Mouse (Mus musculus): ENCODE measurements around the gene Kif5c. TPM values are rescaled to one million over a fixed set of nuclear protein-coding genes. Genes with fewer than 3 reads are reported as not detected.

The Kif5c gene
- total RNA-seq, 2 experiments from 2014 or later, result 0.28 to 0.64 TPM

DNA sequence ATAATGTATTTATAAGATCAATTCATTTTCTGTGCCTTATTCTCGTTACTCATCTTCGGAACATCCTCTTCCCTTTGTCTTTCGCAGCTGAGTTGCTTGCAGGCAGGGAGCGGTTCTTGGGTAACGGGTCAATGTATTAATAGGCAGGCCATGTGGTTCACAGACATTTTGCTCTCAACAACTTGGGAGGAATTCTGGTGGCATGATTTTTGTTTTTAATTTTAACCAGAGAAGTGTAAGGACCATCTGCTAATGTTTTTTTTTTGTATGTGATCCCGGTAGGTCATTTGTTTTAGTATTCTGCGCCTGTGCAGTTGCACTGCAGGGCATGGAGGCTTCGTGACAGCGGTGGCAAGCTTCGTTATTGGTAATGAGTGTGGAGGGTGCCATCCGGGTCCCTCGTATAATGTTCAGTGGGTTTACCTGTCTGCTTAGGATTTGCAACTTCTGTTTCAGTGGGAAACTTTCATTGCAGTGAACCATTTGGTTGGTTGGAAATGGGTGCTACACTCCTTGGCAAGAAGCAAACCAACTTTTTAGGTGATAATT, 41.4 kb downstream of the Kif5c start:
- intact Hi-C loops (cut with DNase I), result no loop called here

DNA sequence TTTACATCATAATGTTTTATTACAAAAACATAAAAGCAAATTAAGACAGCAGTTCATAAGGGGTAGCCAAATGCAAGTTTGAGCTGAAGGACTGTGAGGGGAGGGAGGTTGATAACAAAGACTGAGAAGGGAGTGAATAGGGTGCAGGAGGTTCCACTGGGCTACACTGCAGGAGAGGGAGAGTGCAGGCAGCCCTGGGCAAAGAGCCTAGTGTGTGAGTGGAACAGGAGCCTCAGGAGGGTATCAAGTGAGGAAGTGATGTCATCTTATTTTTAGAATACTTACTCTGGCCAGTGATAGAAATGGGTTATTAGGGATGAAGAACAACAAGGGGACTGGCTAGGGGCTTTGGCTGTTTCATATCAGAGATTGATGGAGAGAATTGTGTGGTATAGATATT, 42.2 kb downstream of the Kif5c start:
- intact Hi-C loops (cut with DNase I), result no loop called here
- DNase-seq, result no peak

More for the DNA sequence above, 41.4 kb downstream of the Kif5c start:
- DNase-seq, result no peak

DNA sequence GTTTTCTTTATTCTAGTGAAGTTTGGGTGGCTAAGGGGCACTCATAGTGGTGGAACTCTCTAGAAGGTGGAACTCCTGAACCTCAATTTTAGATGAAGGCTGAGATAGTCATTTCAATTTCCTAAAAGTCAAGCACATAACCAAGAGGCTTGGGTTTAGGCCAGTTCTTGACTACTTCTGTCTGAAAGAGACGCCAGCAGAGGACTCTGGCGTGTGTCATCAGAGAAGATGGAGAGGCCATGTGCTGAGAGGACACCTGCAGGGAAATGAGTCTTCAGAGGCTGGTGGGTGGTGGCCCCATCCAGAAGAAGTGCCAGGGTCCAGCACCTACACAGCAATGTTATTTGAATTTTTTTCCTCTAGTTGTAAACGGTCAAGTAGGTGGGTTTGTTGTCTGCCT, 42.8 kb downstream of the Kif5c start:
- intact Hi-C loops (cut with DNase I), result no loop called here
- DNase-seq, result no peak

DNA sequence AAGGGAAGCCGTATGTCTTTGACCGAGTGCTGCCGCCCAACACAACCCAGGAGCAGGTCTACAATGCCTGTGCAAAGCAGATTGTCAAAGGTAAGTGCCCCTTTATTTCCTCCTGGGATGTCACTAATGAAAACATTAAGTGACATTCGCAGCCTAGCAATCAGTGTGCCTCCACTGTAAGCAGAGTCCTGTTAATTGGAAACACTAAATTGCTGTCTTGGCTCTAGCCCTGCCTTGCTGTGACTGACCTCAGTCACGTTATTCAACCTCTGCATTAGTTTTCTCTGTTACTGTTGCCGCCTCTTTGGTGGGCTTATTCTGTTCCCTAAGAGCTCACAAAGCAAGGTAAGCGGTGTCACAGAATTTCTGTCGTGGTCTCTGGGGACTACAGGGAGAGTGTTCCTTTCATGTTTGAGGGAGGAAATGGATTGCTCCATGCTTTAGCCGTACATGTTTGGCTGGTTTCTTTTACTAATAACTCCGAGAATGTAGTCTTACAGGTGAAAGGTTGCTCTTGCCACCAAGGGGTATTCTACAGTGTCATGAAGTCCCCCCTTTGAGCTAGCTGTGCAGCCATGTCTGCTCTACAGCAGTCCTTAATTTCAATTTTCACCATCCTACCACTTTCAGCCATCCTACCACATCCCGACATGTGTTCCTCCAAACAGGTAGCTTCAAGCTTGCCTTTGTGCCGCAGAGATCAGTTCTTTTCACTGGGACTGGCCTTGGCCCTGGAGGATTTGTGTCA, 52.8 kb downstream of the Kif5c start:
- intact Hi-C loops (cut with DNase I), result no loop called here
- no peak for DNase-seq

DNA sequence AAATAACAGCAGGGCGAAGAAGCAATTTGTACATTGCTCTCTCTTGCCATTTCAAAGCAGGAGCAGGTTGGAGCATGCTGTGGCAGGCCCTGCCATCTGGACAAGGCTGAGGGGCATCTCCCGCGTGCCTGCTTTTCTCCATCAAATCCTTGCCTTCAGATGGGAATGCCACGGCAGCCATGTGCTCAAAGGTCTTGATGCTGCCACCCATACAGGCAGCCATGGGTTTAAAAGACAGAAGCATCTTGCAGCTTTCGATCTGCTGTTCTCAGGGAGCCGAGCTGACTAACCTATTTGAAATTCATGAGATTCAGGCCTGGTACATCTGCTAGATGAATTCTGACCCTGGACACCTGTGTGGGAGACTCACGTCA, 53.4 kb downstream of the Kif5c start:
- intact Hi-C loops (cut with DNase I), result no loop called here
- no peak for DNase-seq

DNA sequence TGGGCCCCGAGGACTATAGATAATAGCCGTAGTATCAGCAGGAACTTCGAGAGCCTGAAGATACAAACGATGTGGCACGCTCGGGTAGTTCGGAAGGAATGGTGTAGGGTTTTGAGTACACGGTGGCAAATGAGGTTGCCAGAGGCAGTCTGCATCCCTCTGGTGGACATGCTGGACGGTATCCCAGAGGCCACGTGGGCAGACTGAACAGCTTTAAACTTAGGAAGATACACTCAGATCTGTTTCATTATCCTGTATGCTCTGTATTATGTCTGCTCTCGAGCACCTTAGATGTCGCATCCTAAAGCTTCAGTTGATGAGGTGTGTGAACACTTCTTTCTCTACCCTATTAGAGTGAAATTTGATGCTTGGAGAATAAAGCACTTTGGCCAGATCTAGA, 56.9 kb downstream of the Kif5c start:
- intact Hi-C loops (cut with DNase I), result no loop called here
- DNase-seq, result no peak

DNA sequence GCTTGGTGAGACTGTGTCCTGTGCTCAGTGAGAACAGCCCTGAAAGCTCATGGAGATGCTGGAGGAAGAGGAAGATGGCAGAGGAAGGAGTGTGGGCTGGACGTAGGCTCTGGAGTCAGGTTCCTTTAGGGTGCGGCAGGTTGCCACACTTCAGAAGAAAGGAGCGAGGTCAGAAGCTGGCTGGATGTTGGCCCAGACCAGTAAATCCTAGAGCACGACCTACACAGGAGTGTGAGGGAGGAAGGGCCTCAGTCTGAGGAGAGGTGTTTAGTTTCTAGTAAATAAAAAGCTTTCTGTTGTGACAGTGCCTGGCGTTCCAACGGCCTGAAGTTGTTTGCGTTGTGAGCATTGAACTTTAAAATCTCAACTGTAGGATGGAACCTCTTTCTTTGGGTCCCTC, 59.3 kb downstream of the Kif5c start:
- intact Hi-C loops (cut with DNase I), result no loop called here
- no peak for DNase-seq

DNA sequence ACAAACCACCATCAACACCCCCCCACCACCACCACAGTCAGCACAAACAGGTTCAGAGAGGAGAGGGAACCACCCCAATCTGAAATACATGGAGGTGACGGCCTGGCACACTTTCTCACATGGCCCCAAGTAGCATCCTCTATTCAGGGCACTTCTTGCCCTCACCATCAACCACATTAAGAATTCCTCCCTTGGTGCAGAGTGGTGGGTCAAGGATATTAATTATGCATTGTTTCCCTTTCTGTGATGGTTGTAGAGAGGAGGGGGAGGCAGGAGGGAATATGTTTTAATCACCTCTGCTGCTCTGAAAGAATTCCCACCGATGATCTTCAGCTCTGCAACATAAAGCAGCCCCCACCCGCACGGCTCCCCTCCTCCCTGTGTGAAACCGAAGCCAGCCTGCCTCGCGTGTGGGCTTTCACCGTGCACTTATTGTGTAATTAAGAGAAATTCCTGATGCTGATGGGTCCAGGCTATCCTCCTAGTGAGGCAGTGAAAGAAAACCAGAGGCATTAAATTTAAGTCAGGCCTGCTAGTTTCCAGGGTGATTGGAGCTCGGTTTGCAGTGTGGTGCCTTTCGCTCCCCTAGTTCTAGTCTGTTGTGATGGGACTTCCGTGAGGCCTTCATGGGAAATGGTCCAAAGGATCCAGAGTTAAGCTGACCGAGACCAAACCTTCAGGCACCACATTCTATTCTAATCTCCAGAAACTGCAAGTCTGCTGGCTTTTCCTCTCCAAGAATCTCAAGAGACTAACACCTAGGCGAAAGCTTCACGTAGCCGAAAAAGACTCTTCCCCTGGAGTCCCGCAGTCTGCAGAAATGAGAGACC, 60.3 kb downstream of the Kif5c start:
- DNase-seq, result no peak
- intact Hi-C loops (cut with DNase I), result no loop called here

DNA sequence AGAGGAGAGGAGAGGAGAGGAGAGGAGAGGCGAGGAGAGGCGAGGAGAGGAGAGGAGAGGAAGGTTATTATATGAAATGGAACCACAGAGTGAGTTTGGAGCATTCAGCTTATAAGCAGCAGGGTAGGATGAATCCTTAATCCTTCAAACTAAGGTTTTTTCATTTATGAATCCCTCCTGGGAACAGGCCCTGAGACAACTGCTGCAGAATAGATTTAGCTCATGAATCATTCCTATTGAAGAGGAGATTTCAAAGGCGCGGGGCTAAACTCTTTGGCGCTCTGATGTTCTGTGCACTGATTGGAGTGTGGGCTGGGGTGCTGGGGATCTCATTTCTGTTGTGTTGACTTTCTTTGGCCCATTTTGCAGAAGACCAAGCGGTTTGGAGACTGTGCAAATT, 63.7 kb downstream of the Kif5c start:
- intact Hi-C loops (cut with DNase I), result no loop called here
- no peak for DNase-seq

DNA sequence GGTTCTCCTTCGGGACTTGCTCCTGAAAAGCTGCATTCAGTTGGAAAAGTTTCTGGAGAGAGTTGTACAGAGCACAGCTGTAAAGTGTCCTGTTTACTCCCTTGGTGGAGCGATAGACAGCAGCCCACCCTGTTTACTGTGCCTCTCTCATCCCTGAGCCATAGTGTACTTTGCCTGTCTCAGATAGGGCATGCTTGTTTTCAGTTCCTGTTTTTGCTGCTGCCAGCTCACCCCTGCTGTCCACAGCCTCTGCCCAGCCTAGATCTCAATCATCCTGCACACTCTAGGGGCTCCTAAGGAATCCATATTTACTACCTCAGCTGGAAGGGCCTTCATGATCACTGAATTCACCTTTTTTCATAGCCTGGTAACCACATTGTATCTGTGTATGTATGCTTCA, 65.7 kb downstream of the Kif5c start:
- intact Hi-C loops (cut with DNase I), result no loop called here
- DNase-seq, result no peak

DNA sequence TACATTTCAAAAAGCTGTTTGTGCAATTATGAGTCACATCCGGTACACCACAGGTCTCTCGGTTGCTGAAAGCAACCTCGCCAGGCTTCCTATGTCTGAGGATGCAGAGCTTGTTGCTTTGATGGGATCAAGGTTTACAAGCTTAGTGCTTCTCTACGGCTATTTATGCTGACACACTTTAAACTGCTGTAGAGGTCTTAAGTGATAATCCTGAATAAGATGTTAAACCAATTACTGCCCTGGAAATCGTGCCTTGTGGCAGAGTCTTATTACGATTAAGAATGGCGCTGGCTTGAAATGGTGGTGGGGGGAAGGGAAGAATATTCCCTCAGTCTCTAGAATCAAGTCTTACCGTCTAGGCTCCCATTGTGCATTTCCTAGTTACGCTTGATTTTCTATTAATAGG, 71.3 kb downstream of the Kif5c start:
- no peak for DNase-seq
- intact Hi-C loops (cut with DNase I), result no loop called here

DNA sequence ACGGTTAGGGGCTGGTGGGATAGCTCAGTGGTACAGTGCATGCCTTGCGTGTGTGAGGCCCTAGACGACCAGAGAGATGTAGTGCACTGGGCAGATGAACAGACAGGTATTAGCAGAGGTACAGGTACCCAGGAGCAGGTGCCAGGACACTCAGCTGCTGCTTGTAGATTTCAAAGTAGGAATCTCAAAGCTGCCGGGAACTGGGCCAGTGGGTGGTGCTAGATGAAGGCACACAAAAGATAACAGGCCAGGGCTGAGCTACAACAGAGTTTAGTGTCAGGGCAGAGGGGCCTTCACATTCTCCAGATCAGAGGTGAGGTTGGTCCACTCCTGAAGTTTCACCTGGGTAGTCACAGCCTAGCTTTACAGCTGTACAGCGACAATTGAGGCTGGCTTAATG, 72.3 kb downstream of the Kif5c start:
- no peak for DNase-seq
- intact Hi-C loops (cut with DNase I), result no loop called here

DNA sequence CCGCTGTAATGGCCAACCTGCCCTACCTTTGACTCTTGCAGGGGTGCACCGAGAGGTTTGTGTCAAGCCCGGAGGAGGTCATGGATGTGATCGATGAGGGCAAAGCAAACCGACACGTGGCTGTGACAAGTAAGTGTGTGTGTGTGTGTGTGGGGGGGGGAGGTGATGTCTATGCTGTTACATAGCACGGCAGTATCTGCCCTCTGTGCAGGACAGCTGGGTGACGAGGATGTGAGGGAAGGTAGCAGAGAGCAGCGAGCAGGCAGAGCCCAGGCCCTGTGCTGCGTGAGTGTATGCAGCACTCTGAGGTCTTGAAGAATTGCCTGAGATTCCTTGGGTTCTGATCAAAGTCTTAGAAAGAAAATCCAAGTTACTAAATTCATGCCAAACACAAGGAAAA, 75.6 kb downstream of the Kif5c start:
- no peak for DNase-seq
- intact Hi-C loops (cut with DNase I), result no loop called here

DNA sequence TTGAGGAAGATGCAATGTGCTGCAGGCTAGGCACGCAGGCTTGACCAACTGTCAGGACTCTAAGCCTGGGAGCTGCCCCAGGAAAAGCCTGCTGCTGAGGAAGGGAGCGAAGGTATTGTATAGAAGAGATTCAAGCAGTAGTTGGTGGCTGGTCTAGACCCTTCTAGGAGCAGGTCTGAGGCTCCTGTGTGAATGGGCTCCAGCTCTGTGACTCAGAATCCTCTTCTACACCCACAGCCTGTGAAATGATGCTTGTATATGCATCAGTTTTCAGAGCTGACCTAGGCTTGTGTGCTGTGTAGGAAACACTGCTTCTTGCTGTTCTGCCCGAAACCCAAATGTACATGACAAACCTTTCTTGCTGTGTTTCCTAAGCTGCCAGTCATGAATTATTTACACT, 76.4 kb downstream of the Kif5c start:
- no peak for DNase-seq
- intact Hi-C loops (cut with DNase I), result no loop called here

DNA sequence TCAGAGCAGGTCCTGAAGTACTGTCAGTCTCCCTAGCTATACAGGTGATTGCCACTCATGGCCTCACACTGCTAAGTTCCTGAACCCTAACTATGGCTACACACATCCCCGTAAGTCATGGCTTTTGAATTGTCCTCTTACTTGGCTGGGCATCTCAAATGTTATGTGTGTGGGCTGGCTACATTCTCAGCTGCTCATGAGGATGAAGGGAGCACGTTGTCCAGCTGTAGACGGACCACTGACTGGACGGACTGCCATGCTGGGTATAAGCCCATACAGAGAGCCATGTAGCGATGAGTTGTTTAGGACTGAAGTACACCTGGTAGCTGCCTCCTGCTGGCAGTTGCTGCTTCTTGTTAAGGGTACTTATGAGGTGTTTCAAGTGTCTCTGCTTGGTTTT, 79.8 kb downstream of the Kif5c start:
- intact Hi-C loops (cut with DNase I), result no loop called here
- no peak for DNase-seq

DNA sequence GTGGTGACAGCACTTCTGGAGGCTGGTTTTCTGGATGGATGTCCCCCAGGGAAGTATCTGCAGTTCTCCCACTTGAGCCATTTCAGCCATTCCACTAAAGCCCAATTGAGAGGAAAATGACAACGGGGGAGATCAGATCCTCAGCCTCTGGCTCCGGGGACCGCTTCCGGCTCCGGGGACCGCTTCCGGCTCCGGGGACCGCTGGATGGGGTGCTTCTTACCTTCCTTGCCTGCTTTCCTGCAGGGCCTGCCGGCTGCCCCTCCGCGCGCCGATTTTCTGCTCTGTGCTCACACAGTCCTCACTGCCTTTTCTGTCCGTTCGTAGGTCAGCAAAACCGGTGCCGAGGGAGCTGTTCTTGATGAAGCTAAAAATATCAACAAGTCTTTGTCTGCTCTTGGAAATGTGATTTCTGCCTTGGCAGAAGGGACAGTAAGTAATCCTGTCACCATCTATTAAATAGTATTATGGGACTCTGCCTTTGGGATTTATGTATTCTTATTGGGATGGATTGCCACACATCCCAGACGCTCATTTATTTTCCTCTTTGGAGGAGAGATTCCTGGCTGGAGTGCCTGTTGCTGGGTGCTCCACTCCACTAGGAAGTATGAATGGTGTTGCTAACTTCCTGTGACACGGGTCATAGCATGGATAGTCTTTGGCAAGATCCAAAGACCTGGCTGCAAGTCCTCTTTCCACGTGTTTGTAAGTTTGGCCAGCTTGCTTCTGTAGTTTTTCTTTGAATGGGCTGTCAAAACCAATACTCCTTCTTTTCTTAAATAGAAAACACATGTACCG, 81.3 kb downstream of the Kif5c start:
- intact Hi-C loops (cut with DNase I), result no loop called here
- peak in 1 of 2 experiments; percentile 9 for DNase-seq

DNA sequence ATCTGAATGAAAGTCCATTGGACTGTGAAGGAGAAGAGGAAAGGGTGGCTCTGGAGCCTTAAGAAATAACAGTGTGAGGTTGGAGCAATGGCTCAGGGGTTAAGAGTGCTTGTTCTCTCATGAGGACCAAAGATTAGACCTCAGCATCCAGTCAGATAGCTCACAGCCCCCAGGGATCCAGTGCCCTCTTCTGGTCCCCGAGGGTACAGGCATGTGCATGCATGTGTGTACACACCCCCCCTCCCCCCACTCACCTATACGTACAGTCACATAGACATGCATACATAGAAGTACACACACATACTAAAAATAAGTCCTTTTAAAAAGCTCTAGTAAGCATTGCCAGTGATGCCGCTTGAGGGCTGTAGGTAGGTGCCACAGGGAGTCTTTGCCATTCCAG, 91.1 kb downstream of the Kif5c start:
- intact Hi-C loops (cut with DNase I), result loop anchor here (5.0 kb wide), 1 partner anchor 88 kb away; no protein-coding TSS in a partner anchor
- no peak for DNase-seq

DNA sequence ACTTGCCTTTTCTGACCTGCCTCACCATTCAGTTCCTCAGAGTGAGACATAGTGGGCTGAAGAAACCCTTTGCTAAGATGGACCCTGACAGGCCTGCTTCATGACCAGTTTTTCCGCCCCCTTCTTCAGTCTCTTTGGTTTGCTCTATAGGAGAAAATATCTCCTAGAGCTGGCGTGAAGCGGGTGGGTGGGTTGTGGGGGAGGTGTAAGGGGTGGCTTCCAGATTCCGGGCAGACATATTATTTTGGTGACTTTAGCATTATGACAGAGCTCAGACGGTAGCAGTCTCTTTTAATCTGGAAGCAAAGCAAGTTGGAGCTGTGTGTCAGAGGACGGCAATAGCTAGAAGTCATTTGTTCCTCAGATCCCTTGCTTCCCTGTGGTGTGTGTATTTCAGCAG, 92.6 kb downstream of the Kif5c start:
- intact Hi-C loops (cut with DNase I), result loop anchor here (5.0 kb wide), 1 partner anchor 89 kb away; no protein-coding TSS in a partner anchor
- DNase-seq, result no peak

DNA sequence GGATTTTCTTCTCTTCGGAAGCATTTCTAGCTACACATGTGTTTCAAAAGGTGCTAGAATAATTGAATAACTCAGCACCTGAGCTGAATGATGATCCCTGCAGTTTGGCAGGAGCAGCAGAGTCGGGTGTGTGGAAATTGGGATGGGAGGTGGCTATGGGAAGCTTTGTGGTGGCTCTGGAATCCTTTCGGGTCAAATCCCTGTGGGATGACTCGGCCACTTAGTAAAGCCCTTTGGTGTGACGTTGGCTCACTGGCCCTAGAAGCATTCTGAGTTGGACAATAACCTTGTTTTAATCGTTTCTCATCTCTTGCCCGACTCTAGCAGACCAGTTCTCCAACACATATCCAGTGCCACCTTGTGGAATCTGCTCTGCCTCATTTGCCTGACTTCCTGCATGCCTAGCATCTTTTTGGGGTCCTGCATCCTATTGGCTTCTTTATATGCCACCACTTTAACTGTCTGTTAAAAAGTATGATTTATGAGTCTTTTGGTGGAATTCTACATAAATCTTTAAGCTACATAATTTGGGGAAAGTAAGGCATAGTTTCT, 93.3 kb downstream of the Kif5c start:
- intact Hi-C loops (cut with DNase I), result loop anchor here (5.0 kb wide), 1 partner anchor 90 kb away; no protein-coding TSS in a partner anchor
- DNase-seq, result no peak

DNA sequence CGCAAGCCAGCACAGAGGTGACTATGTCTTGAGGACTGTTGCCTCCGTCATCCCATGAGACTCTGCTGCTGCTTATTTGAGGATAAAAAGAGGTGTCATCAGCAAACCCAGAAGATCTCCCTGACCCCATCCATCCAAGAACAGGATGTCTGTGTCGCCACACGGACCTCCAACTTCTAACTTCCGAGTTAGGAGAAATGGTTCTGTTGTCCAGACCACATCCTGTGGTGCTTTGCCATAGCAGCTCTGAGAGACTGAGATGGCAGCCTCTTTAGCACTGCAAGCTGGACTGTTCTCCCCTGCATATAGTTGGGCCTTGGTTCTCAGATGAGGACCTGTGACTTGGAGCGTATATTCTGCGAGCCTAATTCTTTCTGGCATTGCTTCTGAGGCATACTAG, 97.4 kb downstream of the Kif5c start:
- intact Hi-C loops (cut with DNase I), result no loop called here
- DNase-seq, result no peak

Measured in gastrocnemius, postnatal 36 days (tissue).